Mouse (Mus musculus): Measurements from ENCODE around the gene Serpine1.

DNA sequence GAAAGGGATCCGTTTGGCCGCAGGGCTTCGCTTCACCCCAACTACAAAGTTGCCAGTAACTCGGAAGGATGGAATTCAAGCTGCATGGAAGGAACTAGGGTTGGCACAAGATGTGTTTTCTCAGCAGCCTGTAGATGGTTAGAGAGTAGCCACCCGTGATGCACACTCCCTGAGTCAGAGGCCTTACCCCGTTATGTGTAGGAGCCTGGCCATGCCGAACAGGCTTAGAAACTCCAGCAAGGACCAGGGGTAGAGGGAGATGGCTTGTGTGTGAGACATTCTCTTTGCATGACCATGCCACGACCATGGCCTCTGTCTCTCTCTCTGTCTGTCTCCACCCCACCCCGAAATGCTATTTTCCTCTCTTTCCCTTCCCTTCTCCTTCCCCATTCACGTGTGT, 30.0 kb upstream of the Serpine1 start:
- TF ChIP-seq POLR2A (IDR thresholded peaks at IDR 0.05; ENCODE audit: borderline replicate concordance, low read depth, low read length) (no peak), CTCF (IDR thresholded peaks at IDR 0.05; ENCODE audit: low read depth, low read length) (no peak)
